Mouse (Mus musculus) thymus, postnatal 36 days (tissue): ENCODE results near the gene 4930544D05Rik.

Experiments
- DNase-seq, 2 experiments: peaks; one replicate each; pipeline ENCODE4 v3.0.0; 2022; ENCODE audit warnings: mixed read lengths in 2 of 2

Gene 4930544D05Rik

GRCm38 (mm10) chr11:70605024-70605566 is 10.6 kb upstream of the 4930544D05Rik start:
- DNase-seq: peak; percentile 70 to 72

GRCm38 (mm10) chr11:70606717-70607116 is 8.9 kb upstream of the 4930544D05Rik start:
- DNase-seq: no peak

GRCm38 (mm10) chr11:70607611-70608010 is 8.0 kb upstream of the 4930544D05Rik start:
- DNase-seq: no peak

- DNase-seq: peak; percentile 46 to 49
Measured at GRCm38 (mm10) chr11:70608381-70609066, 7.1 kb upstream of the 4930544D05Rik start.

GRCm38 (mm10) chr11:70610752-70611151 is 4.9 kb upstream of the 4930544D05Rik start:
- DNase-seq: no peak

GRCm38 (mm10) chr11:70612505-70612904 is 3.1 kb upstream of the 4930544D05Rik start:
- DNase-seq: no peak

GRCm38 (mm10) chr11:70615074-70615473 is 574 bp upstream of the 4930544D05Rik start:
- peak; percentile 76 to 84 for DNase-seq

GRCm38 (mm10) chr11:70619101-70619500 is 3.5 kb downstream of the 4930544D05Rik start, which contains the start of gene Chrne:
TSS of gene Chrne (minus strand) at chr11:70619216.
- DNase-seq: no peak

- no peak for DNase-seq
Measured at GRCm38 (mm10) chr11:70621972-70622814, 6.5 kb downstream of the 4930544D05Rik start.

- no peak for DNase-seq
Measured at GRCm38 (mm10) chr11:70623053-70623742, 7.5 kb downstream of the 4930544D05Rik start.

GRCm38 (mm10) chr11:70625473-70625872 is 9.8 kb downstream of the 4930544D05Rik start:
- peak in 1 of 2 experiments; percentile 59 for DNase-seq

- DNase-seq: no peak
Measured at GRCm38 (mm10) chr11:70626877-70627276, 11.2 kb downstream of the 4930544D05Rik start.

GRCm38 (mm10) chr11:70628431-70628830 is 12.8 kb downstream of the 4930544D05Rik start:
- DNase-seq: no peak

GRCm38 (mm10) chr11:70629557-70629956 is 13.9 kb downstream of the 4930544D05Rik start:
- DNase-seq: no peak

GRCm38 (mm10) chr11:70630129-70630528 is 14.5 kb downstream of the 4930544D05Rik start:
- no peak for DNase-seq

GRCm38 (mm10) chr11:70635601-70636000 is 20.0 kb downstream of the 4930544D05Rik start:
- DNase-seq: no peak

- DNase-seq: no peak
Measured at GRCm38 (mm10) chr11:70637764-70638163, 22.1 kb downstream of the 4930544D05Rik start.

GRCm38 (mm10) chr11:70638293-70638692 is 22.6 kb downstream of the 4930544D05Rik start:
- no peak for DNase-seq

GRCm38 (mm10) chr11:70638714-70639278 is 23.1 kb downstream of the 4930544D05Rik start, which contains the start of gene Gp1ba:
TSS of gene Gp1ba (plus strand) at chr11:70639122.
- no peak for DNase-seq

- no peak for DNase-seq
Measured at GRCm38 (mm10) chr11:70639976-70640375, 24.3 kb downstream of the 4930544D05Rik start.

- DNase-seq: no peak
Measured at GRCm38 (mm10) chr11:70641241-70641640, 25.6 kb downstream of the 4930544D05Rik start.

GRCm38 (mm10) chr11:70643051-70643450 is 27.4 kb downstream of the 4930544D05Rik start:
- DNase-seq: no peak
